Mouse (Mus musculus): ENCODE results near the gene Fam117b.

Fam117b gene

DNA sequence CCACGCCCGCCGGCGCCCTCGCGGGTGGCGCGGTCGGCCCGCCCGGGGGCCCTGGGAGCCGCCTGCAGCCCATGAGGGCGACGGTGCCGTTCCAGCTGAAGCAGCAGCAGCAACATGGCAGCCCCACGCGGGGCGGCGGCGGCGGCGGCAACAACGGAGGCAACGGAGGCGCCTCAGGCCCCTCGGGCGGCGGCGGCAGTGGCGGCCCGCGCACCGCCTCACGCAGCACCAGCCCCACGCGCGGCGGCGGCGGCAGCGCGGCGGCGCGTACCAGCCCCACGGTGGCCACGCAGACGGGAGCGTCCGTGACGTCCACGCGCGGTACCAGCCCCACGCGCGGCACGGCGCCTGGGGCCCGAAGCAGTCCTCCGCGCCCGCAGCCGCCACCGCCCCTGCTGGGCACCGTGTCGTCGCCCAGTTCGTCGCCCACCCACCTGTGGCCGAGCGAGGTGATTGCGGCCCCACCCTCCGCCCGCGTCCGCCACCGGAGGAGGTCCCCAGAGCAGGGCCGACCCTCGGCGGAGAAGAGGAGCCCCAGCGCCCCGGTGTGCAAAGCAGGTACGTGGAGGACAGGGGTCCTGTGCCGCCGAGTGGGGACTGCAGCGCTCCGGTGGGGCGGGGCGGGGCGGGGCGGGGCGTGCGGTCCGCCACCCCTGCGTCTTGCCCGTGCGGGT, 526 bp downstream of the Fam117b start:
- DNase-seq (ENCODE audit: low read depth, low spot score) = peak; percentile 79

DNA sequence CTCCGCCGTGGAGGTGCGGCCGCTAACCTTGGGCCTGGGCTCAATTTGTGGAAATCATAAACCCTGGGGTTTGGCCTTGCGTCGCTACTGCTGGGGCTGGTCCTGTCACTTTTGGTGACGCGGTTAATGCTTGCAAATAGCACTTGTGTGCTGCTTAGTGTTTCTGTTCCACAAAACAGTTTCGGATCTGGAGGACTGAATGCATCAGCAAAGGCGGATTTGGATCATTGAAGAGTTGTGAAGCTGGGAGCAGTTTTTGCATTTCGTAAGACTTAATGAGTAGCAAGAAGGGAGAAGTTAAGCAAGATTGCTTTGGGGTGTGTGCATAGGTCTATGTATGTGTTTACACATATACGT, 1.0 kb downstream of the Fam117b start:
- DNase-seq (ENCODE audit: low read depth, low spot score) = no peak

DNA sequence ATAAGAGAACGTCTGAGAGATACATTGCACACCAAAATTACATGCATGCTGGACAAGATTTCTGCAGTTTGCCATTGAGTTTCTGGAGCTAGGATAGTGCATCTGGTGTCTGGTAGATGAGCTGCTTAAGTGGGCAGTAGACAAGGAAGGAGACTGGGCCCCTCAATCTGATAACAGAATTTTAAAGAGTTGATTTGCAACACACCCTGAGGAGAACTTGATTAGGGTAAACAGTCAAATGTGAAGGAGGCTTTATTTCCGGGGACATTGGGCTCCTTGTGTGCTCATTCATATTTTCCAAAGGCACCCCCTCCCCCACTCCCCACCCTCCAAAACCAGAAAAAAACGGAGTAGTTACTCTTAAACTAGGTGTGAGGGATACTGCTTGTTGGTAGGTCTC, 2.0 kb downstream of the Fam117b start:
- DNase-seq (ENCODE audit: low read depth, low spot score) = peak; percentile 67

DNA sequence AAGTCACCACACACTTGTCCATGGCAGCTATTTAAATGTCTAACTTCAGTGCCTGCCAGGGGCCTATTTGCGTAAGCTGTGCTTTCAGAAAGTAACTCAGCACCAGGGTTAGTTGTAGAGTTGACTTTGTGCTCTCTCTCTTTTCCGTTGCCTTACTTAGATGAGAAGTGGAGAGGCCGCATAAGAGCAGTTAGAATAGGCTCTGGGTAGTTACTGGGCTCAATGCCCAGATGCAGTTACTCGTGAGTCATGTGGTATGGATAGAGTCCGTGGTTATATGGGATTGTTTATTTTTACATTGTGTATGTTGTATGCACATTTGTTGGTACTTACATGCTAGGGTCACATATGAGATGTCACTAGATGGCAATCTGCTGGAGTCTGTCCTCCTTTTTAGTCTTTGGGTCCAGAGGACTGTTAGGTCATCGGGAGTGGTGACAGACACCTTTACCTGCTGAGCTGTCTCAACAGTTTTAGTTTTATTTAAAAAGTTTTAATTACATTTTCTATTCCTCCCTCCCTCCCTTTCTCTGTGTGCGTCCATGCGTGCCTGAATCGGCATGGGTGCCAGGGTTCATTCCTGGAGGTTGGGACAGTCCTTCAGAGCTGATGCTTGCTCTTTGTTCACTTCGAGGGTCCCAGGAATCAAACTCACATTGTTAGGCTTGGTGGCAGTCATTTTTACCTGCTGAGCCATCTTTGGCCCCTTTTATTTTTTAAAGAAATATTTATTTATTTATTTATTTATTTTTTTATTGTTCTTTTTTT, 3.2 kb downstream of the Fam117b start:
- peak; percentile 19 for DNase-seq (ENCODE audit: low read depth, low spot score)

DNA sequence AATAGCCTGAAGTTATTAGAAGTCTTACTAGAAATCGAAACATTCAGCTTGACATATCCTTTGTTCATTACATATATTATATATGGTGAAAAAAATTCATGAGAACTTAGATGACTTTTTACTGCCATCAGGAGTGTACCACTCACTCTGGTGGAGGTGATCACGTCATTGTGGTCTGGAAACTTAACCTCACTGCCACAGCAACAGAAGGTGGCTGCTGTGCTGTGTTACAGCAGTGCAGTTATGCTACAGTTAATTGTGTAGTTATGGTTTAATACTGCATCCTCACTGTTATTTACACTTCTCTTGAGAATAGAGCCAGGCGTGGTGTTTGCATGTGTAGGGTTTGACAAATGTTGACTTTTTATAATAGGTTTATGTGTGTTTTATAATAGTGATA, 4.6 kb downstream of the Fam117b start:
- peak; percentile 84 for DNase-seq (ENCODE audit: low read depth, low spot score)

DNA sequence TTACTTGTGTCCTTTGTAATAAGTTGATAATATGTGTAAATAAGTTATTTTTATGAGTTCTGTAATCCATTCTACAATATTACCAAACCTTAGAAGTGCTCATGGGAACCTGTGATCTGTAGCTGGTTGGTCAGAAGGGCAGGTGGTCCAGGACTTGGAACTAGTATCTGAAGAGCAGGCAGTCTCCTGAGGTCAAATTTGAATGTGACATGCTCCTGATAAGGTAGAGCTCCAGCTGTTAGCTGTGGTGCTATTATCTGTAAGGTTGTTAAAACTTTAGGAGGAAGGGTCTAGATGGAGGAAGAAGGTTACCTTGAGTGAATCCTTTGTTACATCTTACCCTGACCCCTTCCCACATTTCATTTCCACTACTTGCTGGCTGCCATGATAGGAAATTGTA, 5.3 kb downstream of the Fam117b start:
- no peak for DNase-seq (ENCODE audit: low read depth, low spot score)

DNA sequence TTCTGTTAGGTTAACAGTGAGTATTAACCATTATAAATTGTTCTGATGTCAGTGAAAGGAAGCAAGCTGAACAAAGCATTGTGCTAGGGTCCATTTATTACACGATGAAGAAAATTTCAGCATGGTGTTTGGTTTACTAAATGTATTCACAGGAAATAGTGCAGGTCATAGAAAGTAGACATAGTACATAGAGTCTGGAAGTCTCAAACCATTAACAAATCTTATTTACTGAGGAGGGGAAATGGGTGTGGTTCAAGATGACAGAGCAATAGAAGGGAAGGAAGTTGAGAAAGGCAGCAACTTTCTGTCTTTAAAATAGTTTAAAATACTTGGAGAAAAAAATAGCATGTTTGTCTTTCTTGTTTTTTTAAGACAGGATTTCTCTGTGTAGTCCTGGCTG, 10.4 kb downstream of the Fam117b start:
- peak; percentile 21 for DNase-seq (ENCODE audit: low read depth, low spot score)

DNA sequence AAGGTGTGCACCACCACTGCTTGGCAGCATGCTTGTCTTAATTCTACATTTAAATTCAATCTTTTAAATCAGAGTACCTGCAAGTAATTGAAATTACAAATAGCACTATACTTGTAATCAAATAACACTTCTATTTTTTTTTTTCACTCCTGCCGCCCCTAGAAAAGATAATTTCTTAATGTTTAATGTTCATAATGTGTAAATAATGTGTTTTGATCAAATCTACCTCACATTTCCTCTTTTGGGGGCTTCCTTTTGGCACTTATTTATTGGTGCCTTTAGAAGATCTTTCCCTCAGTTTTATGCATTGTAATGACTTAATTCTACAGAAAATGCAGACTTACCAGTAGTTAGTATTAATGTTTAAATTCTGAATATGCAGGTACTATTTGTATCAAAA, 10.9 kb downstream of the Fam117b start:
- DNase-seq (ENCODE audit: low read depth, low spot score) = no peak

DNA sequence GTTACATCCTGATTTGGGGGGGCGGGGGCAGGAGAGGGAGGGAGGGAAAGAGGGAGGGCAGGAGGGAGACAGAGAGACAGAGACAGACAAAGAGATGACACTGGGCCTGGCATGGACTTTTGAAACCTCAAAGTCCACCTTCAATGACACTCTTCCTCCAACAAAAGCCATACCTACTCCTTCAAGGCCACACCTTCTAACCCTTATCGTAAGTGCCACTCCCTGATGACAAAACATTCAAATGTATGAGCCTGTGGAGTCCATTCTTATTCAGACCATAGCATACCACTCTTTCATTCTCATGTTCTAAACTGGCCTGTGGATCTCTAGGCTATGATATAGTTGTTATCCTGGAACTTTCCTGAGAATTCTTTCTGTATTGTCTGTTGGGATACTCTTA, 11.6 kb downstream of the Fam117b start:
- DNase-seq (ENCODE audit: low read depth, low spot score) = no peak

DNA sequence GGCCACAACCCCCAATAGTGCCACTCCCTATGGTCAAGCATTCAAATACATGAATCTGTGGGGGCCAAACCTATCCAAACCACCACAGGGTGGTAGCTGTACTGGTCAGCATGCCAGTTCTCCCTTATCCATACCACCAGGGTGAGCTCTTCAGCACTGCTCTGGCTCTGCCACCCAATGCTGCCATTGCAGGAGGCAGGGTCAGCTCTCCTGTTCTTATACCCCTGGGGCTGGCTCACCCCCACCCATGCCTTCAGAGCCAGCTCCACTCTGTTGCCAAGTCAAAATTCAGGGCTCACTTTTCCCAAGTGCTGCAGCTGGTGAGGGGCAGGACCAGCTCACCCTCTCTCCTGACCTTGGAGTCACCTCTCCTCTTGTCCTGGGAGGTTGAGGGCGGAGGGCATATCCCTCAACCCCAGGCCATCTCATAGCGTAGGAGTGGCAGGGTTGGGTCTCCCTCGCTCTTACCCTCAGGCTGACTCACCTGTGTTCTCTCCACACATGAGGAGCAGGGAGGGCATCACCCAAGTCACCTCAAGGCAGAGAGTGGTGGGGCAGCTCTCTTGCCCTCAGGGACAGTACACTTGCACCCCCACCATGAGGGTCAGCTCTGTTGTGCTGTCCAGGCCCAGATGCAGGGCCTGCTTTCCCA, 13.3 kb downstream of the Fam117b start:
- no peak for DNase-seq (ENCODE audit: low read depth, low spot score)

DNA sequence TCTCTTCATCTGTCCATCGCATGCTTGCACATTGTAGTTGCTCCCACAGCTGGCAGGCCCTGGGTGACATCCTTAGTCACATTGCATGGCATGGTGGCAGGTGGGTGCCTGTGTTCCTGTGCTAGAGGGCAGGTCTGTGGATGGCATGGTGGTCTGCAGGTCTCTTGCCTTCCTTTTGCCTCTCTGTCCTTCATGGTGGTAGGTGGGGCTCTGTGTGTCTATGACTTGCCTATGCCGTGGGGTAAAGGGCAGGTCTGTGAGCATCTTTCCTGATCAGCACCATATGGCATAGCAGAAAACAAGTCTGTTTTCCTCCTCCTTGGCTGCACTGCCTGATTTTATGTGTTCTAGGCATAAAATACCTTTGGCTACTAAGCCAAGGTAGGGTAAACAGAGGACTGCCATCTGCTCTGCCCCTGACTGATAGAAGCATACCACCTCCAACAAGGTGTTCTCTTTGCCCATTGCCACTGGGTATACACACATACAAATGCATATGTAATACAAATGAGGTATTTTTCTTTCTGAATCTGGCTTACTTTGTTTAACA, 14.4 kb downstream of the Fam117b start:
- no peak for DNase-seq (ENCODE audit: low read depth, low spot score)

DNA sequence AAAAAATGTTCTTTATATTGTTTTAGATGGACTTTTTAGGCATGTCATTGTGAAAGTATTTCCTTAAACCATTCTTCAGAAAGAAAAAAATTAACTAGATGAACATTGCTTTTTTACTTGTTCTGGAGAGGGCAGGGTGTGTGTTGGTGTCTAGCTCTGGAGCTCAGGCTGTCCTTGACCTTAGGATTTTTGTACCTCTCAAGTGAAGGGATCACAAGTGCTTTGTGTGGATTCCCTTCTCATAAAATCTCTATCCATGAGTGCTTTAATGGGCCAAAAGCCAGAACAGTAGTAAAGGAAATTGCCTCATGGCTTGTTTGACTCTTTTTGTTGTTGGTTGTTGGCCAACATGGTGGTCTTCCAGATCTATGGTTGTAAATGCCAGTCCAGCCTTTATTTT, 18.1 kb downstream of the Fam117b start:
- no peak for DNase-seq (ENCODE audit: low read depth, low spot score)

DNA sequence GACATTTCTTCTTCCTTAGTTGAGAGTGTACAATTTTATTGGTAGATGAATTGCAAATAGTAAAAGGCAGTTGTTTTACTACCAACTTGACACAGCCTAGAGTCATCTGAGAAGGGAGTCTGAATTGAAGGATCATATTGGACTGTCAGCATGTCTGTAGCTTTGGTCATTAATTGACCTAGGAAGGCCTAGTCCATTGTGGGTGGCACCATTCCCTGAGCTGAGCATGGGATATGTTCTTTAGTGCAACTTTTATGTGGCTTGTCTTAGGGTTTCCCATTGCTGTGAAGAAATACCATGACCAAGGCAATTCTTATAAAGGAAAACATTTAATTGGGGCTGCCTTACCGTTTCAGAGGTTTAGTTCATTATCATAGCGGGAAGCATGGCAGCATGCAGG, 20.2 kb downstream of the Fam117b start:
- no peak for DNase-seq (ENCODE audit: low read depth, low spot score)

DNA sequence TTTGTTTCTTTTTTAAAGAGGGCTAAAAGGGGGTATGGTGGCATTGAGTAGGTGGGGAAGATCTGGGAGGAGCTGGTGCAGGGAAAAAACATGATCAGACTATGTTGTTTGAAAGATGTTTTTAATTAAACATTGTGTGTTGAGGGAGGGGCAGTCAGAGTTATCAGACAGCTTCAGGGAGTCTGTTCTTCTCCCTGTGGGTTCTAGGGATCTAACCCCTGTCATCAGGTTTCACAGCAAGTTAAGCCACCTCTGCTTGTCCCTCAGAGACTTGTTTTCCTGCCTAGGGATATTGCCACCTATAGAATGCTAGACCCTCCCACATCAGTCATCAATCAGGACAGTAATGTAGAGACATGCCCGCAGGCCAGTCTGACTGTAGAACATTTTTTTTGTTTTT, 28.3 kb downstream of the Fam117b start:
- no peak for DNase-seq (ENCODE audit: low read depth, low spot score)

DNA sequence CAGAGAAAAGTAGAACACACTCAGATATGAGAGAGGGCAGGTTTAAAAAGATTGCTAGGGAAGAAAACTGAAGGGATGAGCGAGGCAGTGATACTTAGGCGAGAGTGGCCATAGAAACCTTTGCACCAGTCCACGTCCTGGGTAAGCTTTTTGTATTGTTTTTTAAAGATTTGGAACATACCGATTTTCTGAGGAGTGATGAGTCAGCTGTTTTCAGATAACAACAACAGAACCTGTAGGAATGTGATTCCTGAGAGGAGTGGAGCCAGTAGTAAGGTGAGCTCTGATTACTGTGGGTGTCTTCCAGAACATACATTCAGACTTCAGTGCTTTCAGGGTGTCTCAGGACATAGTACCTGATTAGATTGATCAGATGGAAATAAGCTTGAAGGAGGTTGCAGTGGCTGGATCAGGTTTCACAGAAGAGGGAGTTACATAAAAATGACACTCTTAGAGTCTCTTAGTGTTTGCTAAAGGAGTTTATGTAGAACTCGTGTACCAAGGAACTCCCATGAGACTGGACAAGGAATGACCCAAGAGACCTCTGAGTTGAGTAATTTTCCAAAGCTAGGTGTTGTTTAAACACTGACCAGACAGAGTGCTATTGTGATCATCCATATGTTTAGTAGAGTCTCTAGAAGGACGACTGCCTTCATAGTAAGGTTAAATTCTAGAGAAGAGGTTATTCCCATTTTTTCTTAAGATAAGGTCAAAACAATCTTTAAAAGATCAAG, 29.4 kb downstream of the Fam117b start:
- no peak for DNase-seq (ENCODE audit: low read depth, low spot score)

DNA sequence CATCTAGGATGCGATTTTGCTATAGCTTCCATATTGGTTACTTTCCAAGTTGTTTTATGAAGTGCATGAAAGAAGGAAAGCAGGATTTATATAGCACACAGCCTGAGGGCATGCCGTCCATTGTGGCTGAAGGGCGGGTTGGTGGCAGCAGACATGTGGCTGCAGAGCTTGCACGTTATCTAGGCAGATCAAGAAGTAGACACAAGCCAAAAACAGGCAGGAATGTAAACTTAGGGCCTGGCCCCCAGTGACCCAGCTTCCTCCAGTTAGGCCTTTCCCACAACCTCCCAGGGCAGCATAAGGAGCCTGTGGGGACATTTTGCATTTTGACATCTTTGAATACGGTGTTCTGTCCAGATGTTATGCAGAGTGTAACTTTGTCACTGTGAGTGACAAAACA, 31.0 kb downstream of the Fam117b start:
- no peak for DNase-seq (ENCODE audit: low read depth, low spot score)

DNA sequence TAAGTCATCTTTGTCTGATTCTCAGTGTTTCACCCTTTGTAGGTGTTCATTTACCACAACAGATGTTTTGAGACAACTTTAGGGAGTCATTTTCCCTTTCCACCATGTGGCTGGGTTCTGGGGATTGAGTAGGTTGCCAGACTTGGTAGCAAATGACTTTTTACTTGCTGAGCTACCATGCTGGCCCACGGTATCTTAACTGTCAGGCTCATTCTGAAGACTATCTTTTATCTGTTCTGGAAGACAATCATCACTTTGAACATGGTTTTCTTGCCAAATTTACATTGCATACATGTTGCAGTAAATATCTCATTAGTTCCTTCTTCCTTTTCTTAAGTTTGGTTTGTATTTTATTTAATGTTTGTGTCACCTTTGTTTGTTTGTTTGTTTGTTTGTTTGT, 33.2 kb downstream of the Fam117b start:
- no peak for DNase-seq (ENCODE audit: low read depth, low spot score)

DNA sequence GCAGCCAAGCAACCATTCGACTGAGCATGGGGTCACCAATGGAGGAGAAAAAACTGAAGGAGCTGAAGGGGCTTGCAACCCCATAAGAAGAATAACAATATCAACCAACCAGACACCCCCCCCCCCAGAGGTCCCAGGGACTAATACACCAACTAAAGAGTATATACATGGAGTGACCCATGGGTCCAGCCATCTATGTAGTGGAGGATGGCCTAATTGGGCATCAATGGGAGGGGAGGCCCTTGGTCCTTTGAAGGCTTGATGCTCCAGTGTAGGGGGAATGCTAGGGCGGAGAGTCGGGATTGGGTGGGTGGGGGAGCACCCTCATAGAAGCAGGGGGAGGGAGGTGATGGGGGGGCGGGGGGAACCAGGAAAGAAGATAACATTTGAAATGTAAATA, 34.7 kb downstream of the Fam117b start:
- no peak for DNase-seq (ENCODE audit: low read depth, low spot score)

DNA sequence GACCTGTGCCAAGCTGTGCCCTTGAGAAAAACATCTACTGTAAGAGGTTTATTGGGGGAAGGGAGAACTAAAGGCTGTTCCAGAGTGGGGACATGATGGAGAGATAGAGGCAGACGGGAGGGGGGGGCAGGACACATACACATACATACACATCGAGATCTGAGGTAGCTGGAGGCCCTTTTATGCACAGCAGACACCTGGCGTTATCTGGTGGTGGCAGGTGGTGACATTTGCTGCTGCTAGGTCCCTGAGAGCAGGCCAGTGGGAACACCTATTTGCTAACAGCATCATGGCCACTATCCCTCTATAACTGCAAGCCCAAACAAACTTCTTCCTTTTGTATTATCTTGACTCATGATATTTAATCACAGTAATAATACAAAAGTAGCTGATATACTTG, 44.4 kb downstream of the Fam117b start:
- DNase-seq (ENCODE audit: low read depth, low spot score) = no peak

DNA sequence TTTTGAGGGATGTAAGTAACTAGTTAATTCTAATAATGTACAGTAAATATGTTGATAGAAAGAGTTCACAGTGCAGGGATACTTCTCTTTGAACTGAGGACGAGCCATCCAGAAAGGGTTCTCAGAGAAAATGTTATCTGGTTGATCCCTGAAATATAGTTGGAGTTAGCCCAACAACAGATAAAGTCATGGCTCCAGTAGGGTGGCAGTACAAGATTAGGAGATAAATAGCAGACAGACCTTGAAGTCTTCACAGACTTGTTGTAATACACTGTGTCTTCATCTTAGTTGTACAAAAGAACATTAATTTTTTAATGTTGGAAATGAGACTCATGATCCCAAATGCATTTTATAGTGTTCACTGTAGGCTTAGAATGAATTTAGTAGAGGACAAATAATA, 47.1 kb downstream of the Fam117b start:
- no peak for DNase-seq (ENCODE audit: low read depth, low spot score)

DNA sequence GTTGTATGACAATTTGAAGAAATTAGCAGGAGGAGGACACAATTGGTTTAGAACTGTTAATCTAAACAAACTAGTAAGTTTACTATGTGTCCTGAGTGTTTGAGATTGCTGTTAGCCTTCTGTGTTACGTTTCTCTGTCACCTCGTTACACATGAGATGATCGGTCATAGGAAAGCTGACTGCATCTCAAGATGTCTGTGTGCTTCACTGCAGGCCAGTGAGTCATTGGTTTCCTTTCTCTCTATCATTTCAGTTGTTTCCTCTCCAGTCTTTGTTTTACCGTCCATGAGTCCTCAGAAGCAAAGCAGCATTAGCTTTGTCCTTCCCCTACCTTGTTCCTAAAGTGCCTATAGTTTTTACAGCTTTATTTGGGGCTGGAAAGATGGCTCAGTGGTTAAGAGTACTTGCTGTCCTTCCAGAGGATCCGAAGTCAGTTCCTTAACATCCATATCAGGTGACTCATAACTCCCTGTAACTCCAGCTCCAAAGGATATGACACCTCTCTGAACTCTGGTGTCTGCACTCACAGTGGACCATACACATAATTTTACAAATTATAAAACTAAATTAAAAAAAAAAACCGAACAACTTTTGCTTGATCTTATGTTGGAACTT, 53.5 kb downstream of the Fam117b start:
- DNase-seq (ENCODE audit: low read depth, low spot score) = no peak

DNA sequence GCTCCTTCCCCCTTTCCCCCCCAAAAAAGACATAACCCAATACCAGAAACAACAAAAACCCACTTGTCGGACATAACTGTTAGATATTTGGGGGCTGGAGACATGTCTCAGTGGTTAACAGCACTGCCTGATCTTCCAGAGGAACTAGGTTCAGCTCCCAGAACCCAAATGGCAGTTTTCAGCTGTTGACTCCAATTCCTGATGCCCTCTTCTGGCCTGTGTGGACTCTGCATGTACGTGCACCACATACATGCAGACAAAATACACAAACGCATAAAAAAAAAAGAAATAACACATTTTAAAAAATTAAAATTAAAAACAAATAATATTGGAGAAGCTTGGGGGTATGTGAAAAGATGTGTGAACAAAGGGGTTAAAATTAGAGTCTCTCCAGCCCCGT, 54.5 kb downstream of the Fam117b start:
- peak; percentile 22 for DNase-seq (ENCODE audit: low read depth, low spot score)

Data from CD4-positive helper T cell, adult 2 months (primary cell).